Mouse (Mus musculus) ES-Bruce4 (cell line): ENCODE data around the gene Ptprt. TPM values are rescaled to one million over a fixed set of nuclear protein-coding genes. Genes with fewer than 3 reads are reported as not detected.

Source experiments
- H3K27ac ChIP-seq: 2 replicates; pipeline ENCODE4 v1.5.1; 2012; ENCODE audit warnings: low read length, inconsistent platforms; ENCODE audit not compliant: insufficient read depth
- H3K27me3 ChIP-seq: 2 replicates; pipeline ENCODE4 v1.6.1; 2012; ENCODE audit warnings: mild to moderate bottlenecking, low read length, inconsistent platforms; ENCODE audit not compliant: control insufficient read depth, poor library complexity, insufficient read depth, severe bottlenecking
- H3K36me3 ChIP-seq: 2 replicates; pipeline ENCODE4 v1.6.1; 2012; ENCODE audit warnings: inconsistent platforms, mild to moderate bottlenecking, low read length, moderate library complexity; ENCODE audit not compliant: control insufficient read depth, poor library complexity, insufficient read depth, severe bottlenecking
- H3K4me1 ChIP-seq: one replicate; pipeline ENCODE4 v1.8.1; 2011; ENCODE audit warnings: low read length; ENCODE audit not compliant: control insufficient read depth, insufficient read depth
- H3K4me3 ChIP-seq: 2 replicates; pipeline ENCODE4 v1.5.1; 2011; ENCODE audit warnings: low read depth, mild to moderate bottlenecking, low read length
- H3K9ac ChIP-seq: 2 replicates; pipeline ENCODE4 v1.6.1; 2012; ENCODE audit warnings: low read depth, mild to moderate bottlenecking, inconsistent platforms; ENCODE audit not compliant: poor library complexity, severe bottlenecking
- H3K9me3 ChIP-seq: replicated peaks from 2 replicates; pipeline ENCODE4 v1.6.1; 2012; ENCODE audit warnings: mild to moderate bottlenecking, low read length, inconsistent platforms; ENCODE audit not compliant: control insufficient read depth, poor library complexity, insufficient read depth, severe bottlenecking
- CTCF ChIP-seq: IDR thresholded peaks from one replicate; pipeline ENCODE4 v1.8.1; 2011; ENCODE audit warnings: low read depth, low read length
- EP300 ChIP-seq: IDR thresholded peaks from 2 replicates; pipeline ENCODE4 v1.6.1; 2011; ENCODE audit warnings: low read depth, low read length; ENCODE audit not compliant: insufficient read depth
- POLR2A ChIP-seq: IDR thresholded peaks from one replicate; pipeline ENCODE4 v1.8.1; 2011; ENCODE audit warnings: low read length; ENCODE audit not compliant: insufficient read depth
- polyA plus RNA-seq: library from polyadenylated mRNA; stranded (reverse); fragments of >200 nt; gene quantifications from 2 replicates; pipeline ENCODE4 v1.2.4, GENCODE M21; 2011; ENCODE audit warnings: low read depth; ENCODE audit not compliant: missing spikeins, insufficient read depth, insufficient read length

Ptprt gene
- polyA plus RNA-seq, 1 experiment: 5.1 TPM

GRCm38 (mm10) chr2:162626076-162626475, 34.9 kb downstream of the Ptprt start:
- TF ChIP-seq POLR2A (no peak), CTCF (no peak), EP300 (no peak)
- no peak overlapping the region for H3K27ac ChIP-seq
- H3K4me3 ChIP-seq: no peak overlapping the region
- no peaks in the 10 kb centered on the region for H3K9me3 ChIP-seq
- H3K9ac ChIP-seq: no peak overlapping the region
- H3K27me3 ChIP-seq: no peaks in the 10 kb centered on the region
- no peaks in the 10 kb centered on the region for H3K4me1 ChIP-seq
- H3K36me3 ChIP-seq: no peaks in the 10 kb centered on the region

- H3K27me3 ChIP-seq: no peaks in the 10 kb centered on the region
- no peak overlapping the region for H3K4me3 ChIP-seq
- TF ChIP-seq CTCF (no peak), POLR2A (no peak), EP300 (no peak)
- H3K9ac ChIP-seq: no peak overlapping the region
- H3K27ac ChIP-seq: no peak overlapping the region
- no peaks in the 10 kb centered on the region for H3K36me3 ChIP-seq
- H3K4me1 ChIP-seq: no peaks in the 10 kb centered on the region
- H3K9me3 ChIP-seq: no peaks in the 10 kb centered on the region
Measured at GRCm38 (mm10) chr2:162624707-162625106, 36.2 kb downstream of the Ptprt start.

- no peaks in the 10 kb centered on the region for H3K27me3 ChIP-seq
- H3K36me3 ChIP-seq: no peaks in the 10 kb centered on the region
- no peaks in the 10 kb centered on the region for H3K9me3 ChIP-seq
- no peak overlapping the region for H3K27ac ChIP-seq
- no peak overlapping the region for H3K4me3 ChIP-seq
- H3K9ac ChIP-seq: no peak overlapping the region
- TF ChIP-seq EP300 (no peak), POLR2A (no peak), CTCF (no peak)
- no peaks in the 10 kb centered on the region for H3K4me1 ChIP-seq
Measured at GRCm38 (mm10) chr2:162614256-162614655, 46.7 kb downstream of the Ptprt start.

- H3K9ac ChIP-seq: no peak overlapping the region
- H3K9me3 ChIP-seq: no peaks in the 10 kb centered on the region
- H3K4me3 ChIP-seq: no peak overlapping the region
- no peaks in the 10 kb centered on the region for H3K4me1 ChIP-seq
- H3K36me3 ChIP-seq: no peaks in the 10 kb centered on the region
- H3K27ac ChIP-seq: no peak overlapping the region
- no peaks in the 10 kb centered on the region for H3K27me3 ChIP-seq
- TF ChIP-seq EP300: no peak
- no peak for TF ChIP-seq POLR2A
- TF ChIP-seq CTCF: no peak
Measured at GRCm38 (mm10) chr2:162613480-162613879, 47.5 kb downstream of the Ptprt start.

GRCm38 (mm10) chr2:162602721-162603120, 58.2 kb downstream of the Ptprt start:
- Histone ChIP-seq H3K9ac (no peak overlapping the region), H3K4me3 (no peak overlapping the region), H3K9me3 (no peaks in the 10 kb centered on the region), H3K36me3 (no peaks in the 10 kb centered on the region), H3K4me1 (no peaks in the 10 kb centered on the region), H3K27me3 (peaks cover 1% of the 10 kb centered on the region; the same call in 1 of the 2 replicates), H3K27ac (no peak overlapping the region)
- TF ChIP-seq EP300 (no peak), POLR2A (no peak)

GRCm38 (mm10) chr2:162591388-162591787, 69.6 kb downstream of the Ptprt start:
- no peaks in the 10 kb centered on the region for H3K27me3 ChIP-seq
- H3K27ac ChIP-seq: no peak overlapping the region
- H3K36me3 ChIP-seq: no peaks in the 10 kb centered on the region
- no peak overlapping the region for H3K9ac ChIP-seq
- H3K4me3 ChIP-seq: no peak overlapping the region
- no peaks in the 10 kb centered on the region for H3K4me1 ChIP-seq
- TF ChIP-seq EP300 (no peak), CTCF (no peak), POLR2A (no peak)
- H3K9me3 ChIP-seq: peaks cover 3% of the 10 kb centered on the region; the same call in 1 of the 2 replicates
